Mouse (Mus musculus): ENCODE data around the gene Jakmip3.

DNA sequence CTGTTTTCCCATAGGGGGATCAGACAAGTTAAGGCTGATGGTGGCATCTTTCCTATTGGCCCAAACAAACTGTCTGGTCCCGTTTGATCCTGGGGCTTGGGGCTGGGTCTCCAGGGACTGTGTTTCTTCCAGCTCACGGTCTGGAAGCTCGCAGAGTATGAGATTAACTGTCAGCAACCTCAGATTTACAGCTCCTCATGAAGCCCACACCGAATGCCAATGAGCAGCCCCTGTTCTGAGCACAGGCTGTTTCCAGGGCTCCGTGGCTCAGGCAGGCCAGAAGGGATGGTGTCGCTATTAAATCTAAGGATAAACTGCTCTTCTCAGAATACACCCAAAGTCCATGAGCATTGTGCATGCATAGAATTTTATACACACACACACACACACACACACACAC, 133.7 kb downstream of the Jakmip3 start:
- TF ChIP-seq CTCF (IDR thresholded peaks at IDR 0.05; ENCODE audit: low read depth) (no peak), EP300 (optimal IDR thresholded peaks at IDR 0.05) (no peak)

All from stomach, postnatal 0 days (tissue).